Mouse (Mus musculus) liver, adult 2 months (tissue): ENCODE results near the gene Htra1.

Experiments used
- CTCF ChIP-seq: fragments of 200-500 bp; IDR thresholded peaks from 2 replicates; pipeline ENCODE4 v1.5.1; 2011; ENCODE audit warnings: low read depth, low read length, control low read depth
- POLR2A ChIP-seq: fragments of 200-500 bp; IDR thresholded peaks from 2 replicates; pipeline ENCODE4 v1.6.1; 2011; ENCODE audit warnings: low read length, control low read depth; ENCODE audit not compliant: insufficient read depth; ENCODE audit errors: extremely low read depth

DNA sequence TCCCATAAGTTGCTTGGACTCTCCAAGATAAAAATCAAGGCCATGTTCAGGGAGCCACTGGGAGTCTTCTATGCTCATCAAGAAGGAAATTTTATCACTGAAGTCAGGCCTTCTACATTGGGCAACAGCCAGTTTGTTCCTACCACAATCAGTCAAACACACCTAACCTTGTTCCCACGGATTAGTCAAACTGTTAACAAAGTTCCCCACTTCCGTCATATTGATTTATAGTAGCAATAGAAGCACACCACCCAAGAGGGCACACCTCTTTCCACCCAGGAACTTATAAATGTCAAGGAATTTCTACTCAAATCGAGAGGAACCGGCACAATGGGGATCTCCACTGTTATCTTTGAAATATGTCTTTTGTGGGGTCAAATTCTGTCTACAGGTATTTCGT, 95.8 kb downstream of the Htra1 start, which contains the start of gene Dmbt1:
- TF ChIP-seq CTCF (no peak), POLR2A (no peak)
